20 mouse cellular contexts compared by ENCODE assay signal in genomic region chr13:98011931-98012341, GRCm38 (mm10).
A peak's percentile ranks its signal among the peaks of the same experiment; 100 is the strongest.
DNase-seq lines count a peak whose midpoint lies in the region; ATAC-seq and TF ChIP-seq lines count a peak whose summit lies in the region.
"Had no signal": no experiment of that assay in that cellular context is flagged by ENCODE, and none has a peak within 500 bp of the region (broad histone marks: within the 10 kb centered on the region; RNA-seq: fewer than 3 reads in every experiment).

No protein-coding gene starts in this region.

- peaks cover 25% of the 10 kb centered on the region for H3K4me1 ChIP-seq in kidney, embryonic 16.5 days (ENCODE audit: insufficient read depth, low read length)
- 0 out of 2 replicates have a peak, but pooled peaks cover 2% of the 10 kb centered on the region for H3K4me1 ChIP-seq in lung, postnatal 0 days (ENCODE audit: insufficient read depth, low read depth, low read length)

- 24% methylated on average over 6 of the region's 6 CpGs for WGBS in kidney, embryonic 16.5 days
- WGBS in lung, postnatal 0 days: 36% methylated on average over 6 of the region's 6 CpGs

- peak; percentile 90 for TF ChIP-seq EP300 in lung, postnatal 0 days (IDR thresholded peaks at IDR 0.05)

- H3K9me3 ChIP-seq in kidney, embryonic 16.5 days (ENCODE audit: low read length): no peaks in the 10 kb centered on the region
- H3K9me3 ChIP-seq in lung, postnatal 0 days (ENCODE audit: low read length): no peaks in the 10 kb centered on the region
- H3K9me3 ChIP-seq: embryonic facial prominence, embryonic 10.5 days; G1E; heart, embryonic 12.5 days; intestine, embryonic 15.5 days; limb, embryonic 15.5 days; neural tube, embryonic 13.5 days had no signal

- no peak for TF ChIP-seq CTCF in lung, postnatal 0 days (IDR thresholded peaks at IDR 0.05)

- no peaks in the 10 kb centered on the region for H3K36me3 ChIP-seq in kidney, embryonic 16.5 days (ENCODE audit: insufficient read depth, low read length)
- no peaks in the 10 kb centered on the region for H3K36me3 ChIP-seq in lung, postnatal 0 days (ENCODE audit: insufficient read depth, low read length)
- H3K36me3 ChIP-seq: embryonic facial prominence, embryonic 10.5 days; G1E; heart, embryonic 12.5 days; intestine, embryonic 15.5 days; limb, embryonic 15.5 days; neural tube, embryonic 13.5 days had no signal

- no peaks in the 10 kb centered on the region for H3K27me3 ChIP-seq in kidney, embryonic 16.5 days (ENCODE audit: insufficient read depth, low read length)
- H3K27me3 ChIP-seq in lung, postnatal 0 days (replicated peaks; ENCODE audit: insufficient read depth, low read length): no peaks in the 10 kb centered on the region
- H3K27me3 ChIP-seq: intestine, embryonic 15.5 days; limb, embryonic 15.5 days had no signal

- peak overlapping the region; percentile 27; the same call in 1 of the 2 replicates for H3K9ac ChIP-seq in kidney, embryonic 16.5 days (replicated peaks; ENCODE audit: low read length)
- H3K9ac ChIP-seq in lung, postnatal 0 days (replicated peaks; ENCODE audit: low read depth): no peak overlapping the region
- H3K9ac ChIP-seq: heart, embryonic 12.5 days; hindbrain, embryonic 14.5 days; intestine, embryonic 15.5 days; limb, embryonic 15.5 days; neural tube, embryonic 13.5 days had no signal

- ATAC-seq in granulocyte monocyte progenitor cell, adult 5-6 weeks (replicated peaks; ENCODE audit: poor library complexity, severe bottlenecking): peak; percentile 41
- ATAC-seq in kidney, embryonic 16.5 days (ENCODE audit: low FRiP score, low TSS enrichment): peak; percentile 67; the same call in 1 of the 2 replicates
- peak; percentile 43 for ATAC-seq in lung, postnatal 0 days
- ATAC-seq: CD4-positive, CD25-positive, alpha-beta regulatory T cell, adult 4 months; forebrain, embryonic 14.5 days; intestine, embryonic 15.5 days had no signal

- peak overlapping the region; percentile 95 for H3K27ac ChIP-seq in kidney, embryonic 16.5 days (ENCODE audit: low read length)
- H3K27ac ChIP-seq in lung, postnatal 0 days (ENCODE audit: low read length): peak overlapping the region; percentile 62
- H3K27ac ChIP-seq: embryonic facial prominence, embryonic 10.5 days; hindbrain, embryonic 14.5 days; intestine, embryonic 15.5 days; limb, embryonic 15.5 days; neural tube, embryonic 13.5 days had no signal

- H3K4me3 ChIP-seq in kidney, embryonic 16.5 days (ENCODE audit: low read length): no peak overlapping the region
- no peak overlapping the region for H3K4me3 ChIP-seq in lung, postnatal 0 days (ENCODE audit: low read depth, low read length)
- H3K4me3 ChIP-seq: embryonic facial prominence, embryonic 10.5 days; heart, embryonic 12.5 days; intestine, embryonic 15.5 days; limb, embryonic 15.5 days; neural tube, embryonic 13.5 days had no signal

- peak; percentile 31 for DNase-seq in Muller cell, postnatal 12 days (ENCODE audit: inconsistent ontology term)
- DNase-seq in lung, postnatal 0 days (ENCODE audit: low spot score): peak; percentile 90
- no peak for DNase-seq in urinary bladder, postnatal 25 days (ENCODE audit: low spot score)
- no peak for DNase-seq in right cerebral cortex, postnatal 4 days
- DNase-seq in cerebellum, adult 11 months: no peak
- DNase-seq: adrenal gland, adult 2 months; cerebellum, postnatal 25 days; gastrocnemius, postnatal 36 days; right cerebral cortex, postnatal 25 days had no signal

- peak overlapping the region; percentile 65 for H3K4me2 ChIP-seq in kidney, embryonic 16.5 days (replicated peaks; ENCODE audit: low read depth, low read length)
- no peak overlapping the region for H3K4me2 ChIP-seq in lung, postnatal 0 days (replicated peaks; ENCODE audit: low read depth, low read length)
- H3K4me2 ChIP-seq: heart, embryonic 12.5 days; hindbrain, embryonic 14.5 days; intestine, embryonic 15.5 days; limb, embryonic 15.5 days; neural tube, embryonic 13.5 days had no signal

Comparison
In these comparisons a context has a peak if more than half of its experiments do, and no peak if none do; other contexts are left out.
1. DNase-seq: peak in Muller cell, postnatal 12 days (single experiment) and lung, postnatal 0 days (single experiment); none in urinary bladder, postnatal 25 days (single experiment), right cerebral cortex, postnatal 4 days (single experiment) and cerebellum, adult 11 months (single experiment).
2. Peak in every context shown above with its lines, with median percentiles within 50 percentile points of each other: ATAC-seq.